Mouse (Mus musculus) intestine, embryonic 14.5 days (tissue): ENCODE measurements around the gene Kri1. TPM values are rescaled to one million over a fixed set of nuclear protein-coding genes. Genes with fewer than 3 reads are reported as not detected.

ENCODE experiments used
- ATAC-seq: fragments of 200-750 bp; cut with Nextera tagmentation; replicated peaks from 2 replicates; pipeline ENCODE4 v1.8.0; 2017; ENCODE audit warnings: low read depth, moderate number of reproducible peaks, moderate TSS enrichment, moderate library complexity; ENCODE audit not compliant: low FRiP score, low TSS enrichment
- DNase-seq: peaks from one replicate; pipeline ENCODE4 v3.0.0-alpha.2; 2018; ENCODE audit warnings: low spot score
- H3K27ac ChIP-seq: fragments of 300-500 bp; sonication (generic); 2 replicates; pipeline ENCODE4 v1.5.1; 2014; ENCODE audit warnings: low read depth, mild to moderate bottlenecking, control low read depth
- H3K27me3 ChIP-seq: fragments of 300-500 bp; sonication (generic); replicated peaks from 2 replicates; pipeline ENCODE4 v1.6.1; 2014; ENCODE audit warnings: low read length, control low read depth; ENCODE audit not compliant: control insufficient read depth, insufficient read depth
- H3K36me3 ChIP-seq: fragments of 300-500 bp; sonication (generic); 2 replicates; pipeline ENCODE4 v1.6.1; 2014; ENCODE audit warnings: low read length, control low read depth; ENCODE audit not compliant: control insufficient read depth, insufficient read depth
- H3K4me1 ChIP-seq: fragments of 300-500 bp; sonication (generic); replicated peaks from 2 replicates; pipeline ENCODE4 v1.6.1; 2014; ENCODE audit warnings: low read length, control low read depth, mixed read lengths; ENCODE audit not compliant: control insufficient read depth, insufficient read depth
- H3K4me2 ChIP-seq: fragments of 300-500 bp; sonication (generic); 2 replicates; pipeline ENCODE4 v1.6.1; 2014; ENCODE audit warnings: low read length
- H3K4me3 ChIP-seq: fragments of 300-500 bp; sonication (generic); 2 replicates; pipeline ENCODE4 v1.5.1; 2014; ENCODE audit warnings: low read depth, low read length, control low read depth, mixed read lengths
- H3K9ac ChIP-seq: fragments of 300-500 bp; sonication (generic); 2 replicates; pipeline ENCODE4 v1.6.1; 2014; ENCODE audit warnings: mild to moderate bottlenecking, low read length
- H3K9me3 ChIP-seq: fragments of 300-500 bp; sonication (generic); 2 replicates; pipeline ENCODE4 v1.6.1; 2016; ENCODE audit warnings: low read length, control low read depth; ENCODE audit not compliant: control insufficient read depth
- WGBS: fragments of 180-500 bp; shearing (Covaris S2); extraction: QIAGEN DNeasy Blood & Tissue Kit; methylation state at CpG from one replicate; pipeline ENCODE4 v1.1.7; 2014; 5-methylcytosine and 5-hydroxymethylcytosine counted together
- polyA plus RNA-seq: library from polyadenylated mRNA; unstranded; fragments of >200 nt; fragmentation: Nextera tagmentation; extraction: Ambion mirVana; gene quantifications from 2 replicates; pipeline ENCODE4 v1.2.1, GENCODE M21; 2014

The Kri1 gene
- polyA plus RNA-seq, 1 experiment from 2014 or later: 12.8 TPM

DNA sequence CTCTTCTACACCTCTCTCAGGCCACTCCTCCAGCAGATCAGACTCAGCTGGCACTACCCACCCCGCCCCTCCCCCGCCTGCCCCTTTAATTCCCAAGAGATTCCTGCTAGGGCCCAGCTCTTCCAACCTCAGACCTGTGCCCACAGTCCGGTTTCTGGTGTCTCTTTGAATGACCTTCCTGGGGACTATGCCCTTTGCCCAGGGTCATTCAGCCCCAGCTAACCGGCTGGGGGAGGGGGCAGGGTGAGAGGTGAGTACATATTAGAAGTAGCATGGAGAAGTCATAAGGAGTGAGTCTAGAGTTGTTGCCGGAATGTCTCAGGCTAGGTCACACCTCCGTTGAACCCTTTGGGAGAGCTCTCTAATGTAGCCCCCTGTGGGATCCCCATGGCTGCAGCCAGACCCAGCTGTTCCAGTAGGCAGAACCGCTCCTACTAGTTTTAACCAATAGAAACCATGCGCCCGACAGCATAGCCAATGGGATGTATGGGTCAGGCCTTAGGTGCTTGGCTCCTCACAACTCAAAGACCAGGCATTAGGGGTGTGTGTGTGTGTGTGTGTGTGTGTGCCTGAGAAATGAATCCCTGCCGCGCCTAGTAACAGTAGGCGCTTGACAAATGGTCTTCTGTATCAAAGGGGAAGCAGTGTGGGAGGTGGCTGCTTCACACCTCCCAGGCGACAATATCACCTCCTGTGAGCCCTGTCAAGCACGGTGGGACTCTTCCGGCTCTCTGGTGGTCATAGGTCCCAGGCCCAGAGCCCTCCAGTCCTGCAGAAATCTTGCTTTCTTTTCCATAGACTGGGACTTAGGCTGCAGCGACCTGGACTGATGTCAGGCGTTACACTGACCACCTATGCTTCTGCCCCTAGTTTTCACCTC is 37.9 kb downstream of the Kri1 start:
- H3K4me1 ChIP-seq: peaks cover 2% of the 10 kb centered on the region; the same call in 1 of the 2 replicates
- H3K9me3 ChIP-seq: no peaks in the 10 kb centered on the region
- ATAC-seq (no peak), DNase-seq (no peak)
- 21% methylated on average over 17 of the region's 17 CpGs for WGBS
- H3K36me3 ChIP-seq: no peaks in the 10 kb centered on the region
- no peak overlapping the region for H3K4me3 ChIP-seq
- H3K27me3 ChIP-seq: peaks cover 75% of the 10 kb centered on the region
- no peak overlapping the region for H3K4me2 ChIP-seq
- no peak overlapping the region for H3K27ac ChIP-seq
- no peak overlapping the region for H3K9ac ChIP-seq

DNA sequence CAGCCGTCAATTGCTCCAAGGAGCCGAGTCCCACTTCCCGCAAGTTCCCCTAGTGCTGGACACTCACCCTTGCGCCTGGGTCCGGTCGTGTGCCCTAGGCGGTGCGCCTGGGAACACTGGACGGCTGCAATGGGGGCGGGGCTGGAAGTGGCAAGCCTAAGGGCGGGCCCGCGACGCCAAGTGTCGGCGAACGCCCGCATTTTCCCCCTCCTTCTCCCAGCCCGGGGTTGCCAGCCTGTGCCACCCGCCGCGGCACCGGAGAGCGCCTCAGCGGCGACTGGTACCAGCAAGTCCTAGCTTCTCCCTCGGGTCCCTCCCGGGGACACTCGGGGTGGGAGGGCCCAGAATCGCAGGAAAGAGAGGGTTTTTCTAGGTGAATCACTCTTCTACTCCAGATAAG is 39.4 kb downstream of the Kri1 start, which contains the start of gene S1pr5:
TSS of gene S1pr5 (minus strand) at position 118 of the 400 bp plus-strand sequence.
- H3K4me3 ChIP-seq: peak within 1 kb of the TSS; percentile 11; the same call in 1 of the 2 replicates
- H3K27me3 ChIP-seq: peaks cover 90% of the 10 kb centered on the region
- H3K36me3 ChIP-seq: no peaks in the 10 kb centered on the region
- peak within 1 kb of the TSS; percentile 41 for H3K4me2 ChIP-seq
- DNase-seq (no peak), ATAC-seq (no peak)
- H3K27ac ChIP-seq: no peak within 1 kb of the TSS
- H3K4me1 ChIP-seq: peaks cover 11% of the 10 kb centered on the region
- H3K9ac ChIP-seq: no peak within 1 kb of the TSS
- 1% methylated on average over 30 of the region's 30 CpGs for WGBS
- H3K9me3 ChIP-seq: no peaks in the 10 kb centered on the region

DNA sequence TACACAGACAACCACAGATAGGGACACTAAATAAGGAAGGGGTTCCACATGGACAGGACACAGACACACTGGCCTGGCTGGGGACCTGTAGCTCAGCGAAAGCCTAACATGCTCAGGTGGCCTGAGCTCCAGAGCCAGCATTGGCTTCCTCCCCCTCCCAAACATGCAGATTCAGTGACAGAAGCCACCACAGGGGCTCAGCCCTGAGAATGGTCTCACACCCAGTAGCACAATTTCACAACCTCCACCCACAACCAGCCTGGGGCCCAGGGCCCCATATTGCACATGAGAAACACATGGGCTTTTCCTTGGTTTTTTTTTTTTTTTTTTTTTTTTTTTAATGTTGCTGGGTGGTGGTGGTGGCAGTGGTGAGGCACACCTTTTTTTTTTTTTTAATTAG is 41.4 kb downstream of the Kri1 start:
- no peaks in the 10 kb centered on the region for H3K9me3 ChIP-seq
- no peak overlapping the region for H3K4me3 ChIP-seq
- ATAC-seq: no peak
- 72% methylated on average over 1 of the region's 1 CpGs for WGBS
- H3K4me1 ChIP-seq: peaks cover 11% of the 10 kb centered on the region
- DNase-seq: no peak
- no peak overlapping the region for H3K27ac ChIP-seq
- H3K4me2 ChIP-seq: no peak overlapping the region
- H3K27me3 ChIP-seq: peaks cover 84% of the 10 kb centered on the region
- H3K36me3 ChIP-seq: no peaks in the 10 kb centered on the region
- no peak overlapping the region for H3K9ac ChIP-seq

DNA sequence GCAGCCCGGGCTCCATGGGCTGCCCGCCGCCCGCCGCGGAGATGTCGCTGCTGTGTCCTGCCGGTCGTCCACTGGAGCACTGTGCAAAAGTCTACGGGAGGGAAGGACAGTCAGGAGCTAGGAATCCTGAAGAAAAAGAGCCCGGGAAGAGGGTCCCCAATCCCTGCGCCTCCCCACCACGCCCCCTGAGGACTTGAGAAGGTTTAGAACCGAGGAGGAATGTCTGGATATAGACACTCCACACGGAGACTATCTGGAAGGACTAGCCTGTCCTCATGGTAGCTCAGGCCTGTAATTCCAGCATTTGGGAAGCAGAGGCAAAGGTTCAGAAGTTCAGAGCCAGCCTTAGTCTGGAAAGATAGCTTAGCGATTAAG is 42.7 kb downstream of the Kri1 start:
- peak overlapping the region; percentile 73 for H3K4me2 ChIP-seq
- H3K36me3 ChIP-seq: no peaks in the 10 kb centered on the region
- ATAC-seq: no peak
- H3K4me1 ChIP-seq: peaks cover 11% of the 10 kb centered on the region
- DNase-seq: no peak
- H3K9ac ChIP-seq: no peak overlapping the region
- no peak overlapping the region for H3K27ac ChIP-seq
- 3% methylated on average over 16 of the region's 16 CpGs for WGBS
- no peaks in the 10 kb centered on the region for H3K9me3 ChIP-seq
- H3K4me3 ChIP-seq: peak overlapping the region; percentile 40
- H3K27me3 ChIP-seq: peaks cover 71% of the 10 kb centered on the region

DNA sequence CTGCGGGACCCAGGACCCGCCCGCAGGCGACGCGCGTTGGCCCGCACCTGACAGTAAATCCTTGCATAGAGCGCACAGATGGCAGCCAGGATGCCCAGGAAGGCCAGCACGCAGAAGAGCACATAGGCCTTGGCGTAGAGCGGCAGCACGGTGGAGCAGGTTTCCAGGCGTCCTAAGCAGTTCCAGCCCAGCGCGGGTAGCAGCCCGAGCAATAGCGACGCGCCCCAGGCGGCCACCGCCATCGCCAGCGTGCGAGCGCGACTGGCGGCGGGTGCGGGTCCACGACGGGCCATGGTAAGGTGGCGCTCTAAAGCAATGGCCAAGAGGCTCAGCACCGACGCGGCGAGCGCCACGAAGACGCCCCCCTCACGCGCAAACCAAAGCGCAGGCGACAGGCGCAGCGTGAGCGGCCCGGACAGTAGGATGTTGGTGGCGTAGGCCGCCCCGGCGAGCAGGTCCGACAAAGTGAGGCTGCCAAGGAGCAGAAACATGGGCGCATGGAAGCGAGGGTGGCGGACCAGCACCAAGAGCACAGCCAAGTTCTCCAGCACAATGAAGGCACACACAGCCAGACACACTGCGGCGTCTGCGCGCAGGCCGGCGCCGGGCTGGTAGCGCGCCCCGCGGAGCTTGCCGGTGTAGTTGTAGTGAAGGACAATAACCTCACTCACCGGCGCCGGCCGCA is 43.2 kb downstream of the Kri1 start:
- peak overlapping the region; percentile 73 for H3K4me2 ChIP-seq
- peak overlapping the region; percentile 18; the same call in 1 of the 2 replicates for H3K9ac ChIP-seq
- peak overlapping the region; percentile 40 for H3K4me3 ChIP-seq
- peaks cover 12% of the 10 kb centered on the region for H3K4me1 ChIP-seq
- H3K36me3 ChIP-seq: no peaks in the 10 kb centered on the region
- H3K9me3 ChIP-seq: no peaks in the 10 kb centered on the region
- H3K27ac ChIP-seq: no peak overlapping the region
- WGBS: 1% methylated on average over 72 of the region's 72 CpGs
- peaks cover 66% of the 10 kb centered on the region for H3K27me3 ChIP-seq
- DNase-seq (peak; percentile 78), ATAC-seq (no peak; the same call in 1 of the 2 replicates)

DNA sequence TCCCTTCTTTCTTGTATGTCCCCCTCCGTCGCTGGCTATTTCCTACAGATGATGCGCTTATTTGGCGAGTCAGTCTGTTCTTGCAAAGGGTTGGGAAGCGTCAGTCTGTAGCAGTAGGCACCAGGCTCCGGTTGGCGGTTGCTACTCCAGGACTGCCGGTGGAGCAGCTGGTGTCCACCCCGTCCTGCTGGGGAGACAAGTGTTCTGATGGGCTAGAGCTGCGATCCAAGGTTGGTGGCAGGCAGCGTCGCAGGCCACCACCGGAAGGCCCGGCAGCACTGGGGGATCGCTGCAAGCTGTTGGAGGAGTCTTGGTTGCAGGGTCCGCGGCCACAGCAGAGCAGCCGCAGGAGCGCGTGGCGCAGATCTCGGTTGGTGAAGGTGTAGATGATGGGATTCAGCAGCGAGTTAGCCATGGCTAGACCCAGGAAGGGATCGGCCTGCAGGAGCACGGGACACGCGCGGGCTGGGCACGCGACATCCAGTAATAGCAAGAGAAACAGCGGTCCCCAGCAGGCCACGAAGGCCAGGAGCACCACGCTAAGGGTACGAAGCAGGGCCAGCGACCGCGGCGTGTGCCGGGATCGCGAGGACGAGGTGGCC is 43.8 kb downstream of the Kri1 start:
- Histone ChIP-seq H3K4me2 (peak overlapping the region; percentile 73), H3K4me1 (peaks cover 16% of the 10 kb centered on the region; the same call in 1 of the 2 replicates), H3K36me3 (no peaks in the 10 kb centered on the region), H3K9ac (no peak overlapping the region; the same call in 1 of the 2 replicates), H3K4me3 (peak overlapping the region; percentile 40), H3K27ac (no peak overlapping the region), H3K27me3 (peaks cover 60% of the 10 kb centered on the region), H3K9me3 (no peaks in the 10 kb centered on the region)
- WGBS: 12% methylated on average over 42 of the region's 42 CpGs
- ATAC-seq (no peak), DNase-seq (no peak)

DNA sequence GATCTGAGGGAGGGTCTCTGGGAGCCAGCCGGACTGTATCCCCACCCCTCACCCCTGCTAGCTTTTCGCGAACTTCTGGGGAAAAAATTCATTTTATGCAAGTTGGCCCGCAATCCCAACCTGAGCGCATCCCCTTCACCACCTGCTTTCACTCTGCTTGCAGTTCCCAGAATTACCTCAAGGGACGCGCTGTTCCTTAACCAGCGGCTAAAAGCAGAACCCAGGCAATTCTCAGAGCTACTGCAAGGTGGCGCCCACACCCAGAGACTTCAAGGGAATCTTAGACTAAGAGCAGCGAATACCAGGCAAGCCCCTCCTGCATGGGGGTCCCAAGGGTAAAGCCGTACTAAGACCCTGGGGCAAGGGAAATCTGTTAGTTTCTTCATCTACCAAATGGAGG is 46.4 kb downstream of the Kri1 start:
- H3K4me3 ChIP-seq: no peak overlapping the region
- H3K4me2 ChIP-seq: no peak overlapping the region
- WGBS: 13% methylated on average over 11 of the region's 11 CpGs
- no peaks in the 10 kb centered on the region for H3K9me3 ChIP-seq
- no peak for ATAC-seq
- peak; percentile 93 for DNase-seq
- H3K27ac ChIP-seq: no peak overlapping the region
- H3K36me3 ChIP-seq: 0 out of 2 replicates have a peak, but pooled peaks cover 3% of the 10 kb centered on the region
- peaks cover 38% of the 10 kb centered on the region for H3K27me3 ChIP-seq
- no peak overlapping the region for H3K9ac ChIP-seq
- peaks cover 28% of the 10 kb centered on the region for H3K4me1 ChIP-seq

DNA sequence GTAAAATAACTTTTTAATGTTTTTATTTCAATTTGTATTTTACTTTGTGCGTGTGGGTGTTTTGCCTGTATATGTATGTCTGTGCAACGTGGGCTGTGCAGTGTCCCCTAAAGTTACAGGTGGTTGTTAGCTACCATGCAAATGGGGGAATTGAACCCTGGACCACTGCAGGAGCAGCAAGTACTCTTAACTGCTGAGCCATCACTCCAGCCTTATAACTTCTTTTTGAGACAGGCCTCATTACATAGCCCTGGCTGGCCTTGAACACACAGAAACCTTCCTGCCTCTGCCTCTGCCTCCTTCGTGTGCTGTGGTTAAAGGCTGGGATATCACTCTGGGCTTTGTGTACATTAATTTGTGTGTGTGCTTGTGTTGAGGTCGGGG is 48.3 kb downstream of the Kri1 start:
- no peak for ATAC-seq
- H3K9me3 ChIP-seq: no peaks in the 10 kb centered on the region
- peak overlapping the region; percentile 92 for H3K4me2 ChIP-seq
- peaks cover 19% of the 10 kb centered on the region for H3K27me3 ChIP-seq
- H3K27ac ChIP-seq: no peak overlapping the region; the same call in 1 of the 2 replicates
- H3K4me3 ChIP-seq: peak overlapping the region; percentile 92
- H3K4me1 ChIP-seq: peaks cover 25% of the 10 kb centered on the region
- peaks cover 17% of the 10 kb centered on the region for H3K36me3 ChIP-seq
- H3K9ac ChIP-seq: peak overlapping the region; percentile 95
- WGBS: 30% methylated on average over 4 of the region's 4 CpGs
- DNase-seq: no peak
